7 mouse cellular contexts compared by ENCODE assay signal in genomic region chr15:4376221-4376631, GRCm38 (mm10). TPM values are rescaled to one million over a fixed set of nuclear protein-coding genes. Genes with fewer than 3 reads are reported as not detected.
DNase-seq lines count a peak whose midpoint lies in the region; ATAC-seq and TF ChIP-seq lines count a peak whose summit lies in the region.

No protein-coding gene starts in this region.

- H3K9ac ChIP-seq in hindbrain, embryonic 14.5 days = peak overlapping the region; percentile 70
- peak overlapping the region; percentile 80 for H3K9ac ChIP-seq in neural tube, embryonic 13.5 days

- no peak for DNase-seq in lung, adult 2 months
- DNase-seq in lung, postnatal 25 days (ENCODE audit: low spot score) = no peak
- DNase-seq in cerebellum, postnatal 36 days = peak; percentile 61 to 76
- DNase-seq in hindbrain, embryonic 14.5 days (ENCODE audit: low spot score) = no peak
- DNase-seq in natural killer cell, adult 2 months (ENCODE audit: low spot score in 2 of 2) = no peak
- no peak for DNase-seq in spleen, postnatal 10 days (ENCODE audit: low spot score in 2 of 2)

- 21% methylated on average over 8 of the region's 8 CpGs for WGBS in lung, adult 2 months
- WGBS in hindbrain, embryonic 14.5 days = 10% methylated on average over 8 of the region's 8 CpGs
- WGBS in neural tube, embryonic 13.5 days = 9% methylated on average over 8 of the region's 8 CpGs

- peak; percentile 49 for ATAC-seq in hindbrain, embryonic 14.5 days (ENCODE audit: low FRiP score)
- peak; percentile 19; the same call in 1 of the 2 replicates for ATAC-seq in neural tube, embryonic 13.5 days (ENCODE audit: low read depth)

- peak overlapping the region; percentile 7 for H3K4me3 ChIP-seq in lung, adult 2 months (replicated peaks; ENCODE audit: extremely low read depth, low read depth, low read length)
- H3K4me3 ChIP-seq in hindbrain, embryonic 14.5 days (replicated peaks; ENCODE audit: low read length) = peak overlapping the region; percentile 60
- H3K4me3 ChIP-seq in neural tube, embryonic 13.5 days = peak overlapping the region; percentile 58

- no peaks in the 10 kb centered on the region for H3K9me3 ChIP-seq in hindbrain, embryonic 14.5 days (ENCODE audit: control insufficient read depth, low read length)
- H3K9me3 ChIP-seq in neural tube, embryonic 13.5 days = no peaks in the 10 kb centered on the region

- H3K27me3 ChIP-seq in hindbrain, embryonic 14.5 days (ENCODE audit: control insufficient read depth, insufficient read depth, low read length) = no peaks in the 10 kb centered on the region
- H3K27me3 ChIP-seq in neural tube, embryonic 13.5 days = no peaks in the 10 kb centered on the region

- peak overlapping the region; percentile 55; the same call in 1 of the 2 replicates for H3K27ac ChIP-seq in hindbrain, embryonic 14.5 days
- peak overlapping the region; percentile 52 for H3K27ac ChIP-seq in neural tube, embryonic 13.5 days (replicated peaks)

- TF ChIP-seq CTCF in lung, adult 2 months (IDR thresholded peaks at IDR 0.05; ENCODE audit: insufficient read depth, low read length) = no peak

- no peaks in the 10 kb centered on the region for H3K36me3 ChIP-seq in hindbrain, embryonic 14.5 days (replicated peaks; ENCODE audit: control insufficient read depth, insufficient read depth)
- no peaks in the 10 kb centered on the region for H3K36me3 ChIP-seq in neural tube, embryonic 13.5 days

- peak overlapping the region; percentile 75 for H3K4me2 ChIP-seq in hindbrain, embryonic 14.5 days (replicated peaks)
- peak overlapping the region; percentile 85 for H3K4me2 ChIP-seq in neural tube, embryonic 13.5 days

- no peak for TF ChIP-seq POLR2A in lung, adult 2 months (IDR thresholded peaks at IDR 0.05; ENCODE audit: borderline replicate concordance, extremely low read depth, low read depth, low read length)

- no peaks in the 10 kb centered on the region for H3K4me1 ChIP-seq in lung, adult 2 months (ENCODE audit: control insufficient read depth, insufficient read depth, low read length)
- H3K4me1 ChIP-seq in hindbrain, embryonic 14.5 days (replicated peaks; ENCODE audit: control insufficient read depth, insufficient read depth, low read length) = peaks cover 12% of the 10 kb centered on the region; the same call in 1 of the 2 replicates
- peaks cover 21% of the 10 kb centered on the region for H3K4me1 ChIP-seq in neural tube, embryonic 13.5 days (replicated peaks)

RNA-seq across cellular contexts. Expression of gene Plcxd3, which starts 0.9 kb away (rescaled TPM):
- polyA plus RNA-seq in lung, adult 2 months (2012; rRNA removed) = 0.62 and 0.65 TPM in 2 replicates
- 75.6 and 79.1 TPM in 2 replicates for polyA plus RNA-seq in hindbrain, embryonic 14.5 days (2014; fragmentation: Nextera tagmentation; extraction: Ambion mirVana)
- 35.1 and 37.1 TPM in 2 replicates for polyA plus RNA-seq in neural tube, embryonic 13.5 days (2015; fragmentation: Nextera tagmentation; extraction: Ambion mirVana)

Comparison
In these comparisons a context has a peak if more than half of its experiments do, and no peak if none do; other contexts are left out.
1. DNase-seq: peak in cerebellum, postnatal 36 days (2 of 2); none in lung, adult 2 months (single experiment), lung, postnatal 25 days (single experiment), hindbrain, embryonic 14.5 days (single experiment), natural killer cell, adult 2 months (0 of 2) and spleen, postnatal 10 days (0 of 2).
2. H3K4me3 ChIP-seq: peak in every context shown above with its lines; median percentile 60 in hindbrain, embryonic 14.5 days; 58 in neural tube, embryonic 13.5 days; 7 in lung, adult 2 months.
3. RNA of gene Plcxd3, which starts 0.9 kb away (polyA plus RNA-seq): 75.6 to 79.1 TPM in hindbrain, embryonic 14.5 days and 35.1 to 37.1 TPM in neural tube, embryonic 13.5 days; 0.62 to 0.65 TPM in lung, adult 2 months; every median in the first group is over 10 times any median in the second.